Mouse (Mus musculus) heart, postnatal 0 days (tissue): ENCODE measurements at regions not wholly inside any gene's neighbourhood (a gene's known extent, or its start where the extent isn't known, plus 50 kb on each side); places are given as distances from the start of the nearest gene placed in this dataset.

Experiments used
- CTCF ChIP-seq: IDR thresholded peaks from 2 replicates; pipeline ENCODE4 v1.5.1; 2016; ENCODE audit warnings: antibody characterized with exemption, control low read depth, low read depth
- EP300 ChIP-seq: IDR thresholded peaks from 2 replicates; pipeline ENCODE4 v1.6.1; 2016; ENCODE audit warnings: antibody characterized with exemption, low read depth

DNA sequence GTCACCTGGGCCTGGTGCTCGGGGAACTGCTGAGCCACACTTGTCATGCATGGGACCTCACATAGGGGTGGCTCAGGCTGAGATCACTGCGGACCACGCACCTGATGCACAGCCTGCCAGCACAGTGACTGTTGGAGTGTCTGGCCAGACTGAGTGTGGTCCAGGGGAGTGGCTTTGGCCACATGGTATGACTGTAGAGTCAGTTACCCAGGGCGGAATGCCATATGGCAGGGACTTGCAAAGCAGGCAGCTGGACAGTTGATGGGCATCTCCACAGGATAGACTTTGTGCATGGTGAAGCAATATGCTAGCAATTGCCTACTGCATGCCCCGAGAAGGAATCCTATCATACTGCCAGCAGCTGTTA, 179.0 kb downstream of the Gadd45g start:
- no peak for TF ChIP-seq CTCF
- no peak for TF ChIP-seq EP300
